Mouse (Mus musculus): ENCODE data around the gene Ss18l1.
A peak's percentile ranks its signal among the peaks of the same experiment; 100 is the strongest.

Gene Ss18l1

GRCm38 (mm10) chr2:180087472-180087871 lies 45.2 kb downstream of the Ss18l1 start:
- no peak for DNase-seq

GRCm38 (mm10) chr2:180090285-180090684 lies 48.0 kb downstream of the Ss18l1 start:
- DNase-seq = no peak

GRCm38 (mm10) chr2:180095711-180096110 lies 53.4 kb downstream of the Ss18l1 start:
- DNase-seq = no peak

- DNase-seq = no peak
Observed at GRCm38 (mm10) chr2:180097585-180097984, 55.3 kb downstream of the Ss18l1 start.

- no peak for DNase-seq
Observed at GRCm38 (mm10) chr2:180098167-180098566, 55.9 kb downstream of the Ss18l1 start.

GRCm38 (mm10) chr2:180099529-180099928 lies 57.2 kb downstream of the Ss18l1 start:
- no peak for DNase-seq

GRCm38 (mm10) chr2:180103151-180103977 lies 61.1 kb downstream of the Ss18l1 start:
- DNase-seq = peak; percentile 47

GRCm38 (mm10) chr2:180103978-180104658 lies 61.8 kb downstream of the Ss18l1 start, which contains the start of gene Hrh3:
Gene Hrh3 (minus strand): TSS chr2:180104488.
- peak; percentile 75 for DNase-seq

- DNase-seq = no peak
Observed at GRCm38 (mm10) chr2:180104659-180105377, 62.5 kb downstream of the Ss18l1 start.

GRCm38 (mm10) chr2:180105441-180106190 lies 63.3 kb downstream of the Ss18l1 start:
- DNase-seq = no peak

- DNase-seq = no peak
Observed at GRCm38 (mm10) chr2:180107081-180107480, 64.8 kb downstream of the Ss18l1 start.

- DNase-seq = no peak
Observed at GRCm38 (mm10) chr2:180108285-180108684, 66.0 kb downstream of the Ss18l1 start.

- peak; percentile 72 for DNase-seq
Observed at GRCm38 (mm10) chr2:180113909-180114890, 71.9 kb downstream of the Ss18l1 start.

GRCm38 (mm10) chr2:180115279-180115678 lies 73.0 kb downstream of the Ss18l1 start:
- DNase-seq = peak; percentile 56

- DNase-seq = no peak
Observed at GRCm38 (mm10) chr2:180116081-180116493, 73.8 kb downstream of the Ss18l1 start.

- peak; percentile 48 for DNase-seq
Observed at GRCm38 (mm10) chr2:180116741-180117484, 74.6 kb downstream of the Ss18l1 start.

- DNase-seq = peak; percentile 49
Observed at GRCm38 (mm10) chr2:180117485-180118194, 75.3 kb downstream of the Ss18l1 start.

- peak; percentile 100 for DNase-seq
Observed at GRCm38 (mm10) chr2:180118661-180119438, 76.5 kb downstream of the Ss18l1 start, which contains the start of gene Osbpl2. Gene Osbpl2 (plus strand): TSS chr2:180119306.
